Mouse (Mus musculus) kidney, postnatal 0 days (tissue): ENCODE measurements around the gene Vmn1r35. TPM values are rescaled to one million over a fixed set of nuclear protein-coding genes. Genes with fewer than 3 reads are reported as not detected.
"Not testable (repeated sequence)": the region's sequence is repeated elsewhere in the genome, so short reads cannot be mapped to it uniquely, and the experiment has no call there.

Source experiments
- ATAC-seq: fragments of 200-750 bp; cut with Nextera tagmentation; replicated peaks from 2 replicates; pipeline ENCODE4 v1.8.0; 2017; ENCODE audit warnings: low read depth, moderate number of reproducible peaks, moderate TSS enrichment, moderate library complexity; ENCODE audit not compliant: low FRiP score
- DNase-seq: peaks from one replicate; pipeline ENCODE4 v3.0.0-alpha.2; 2016; ENCODE audit warnings: low spot score
- H3K27ac ChIP-seq: fragments of 300-500 bp; sonication (generic); 2 replicates; pipeline ENCODE4 v1.5.1; 2014; ENCODE audit warnings: mild to moderate bottlenecking
- H3K27me3 ChIP-seq: fragments of 300-500 bp; sonication (generic); 2 replicates; pipeline ENCODE4 v1.6.1; 2014; ENCODE audit warnings: low read length, mixed read lengths; ENCODE audit not compliant: insufficient read depth
- H3K36me3 ChIP-seq: fragments of 300-500 bp; sonication (generic); 2 replicates; pipeline ENCODE4 v1.6.1; 2014; ENCODE audit warnings: low read length, mixed read lengths; ENCODE audit not compliant: insufficient read depth
- H3K4me1 ChIP-seq: fragments of 300-500 bp; sonication (generic); replicated peaks from 2 replicates; pipeline ENCODE4 v1.6.1; 2014; ENCODE audit warnings: antibody characterized with exemption, low read length, mixed read lengths; ENCODE audit not compliant: insufficient read depth
- H3K4me2 ChIP-seq: fragments of 300-500 bp; sonication (generic); 2 replicates; pipeline ENCODE4 v1.6.1; 2014; ENCODE audit warnings: mild to moderate bottlenecking, low read length, moderate library complexity, mixed read lengths
- H3K4me3 ChIP-seq: fragments of 300-500 bp; sonication (generic); replicated peaks from 2 replicates; pipeline ENCODE4 v1.5.1; 2014; ENCODE audit warnings: low read depth, low read length
- H3K9ac ChIP-seq: fragments of 300-500 bp; sonication (generic); 2 replicates; pipeline ENCODE4 v1.6.1; 2014; ENCODE audit warnings: low read depth, low read length
- H3K9me3 ChIP-seq: fragments of 300-500 bp; sonication (generic); replicated peaks from 2 replicates; pipeline ENCODE4 v1.6.1; 2016; ENCODE audit warnings: low read length, inconsistent platforms, mixed read lengths
- CTCF ChIP-seq: IDR thresholded peaks from 2 replicates; pipeline ENCODE4 v1.5.1; 2016; ENCODE audit warnings: antibody characterized with exemption, low read depth, mild to moderate bottlenecking, moderate library complexity
- WGBS: fragments of 180-500 bp; shearing (Covaris S2); extraction: QIAGEN DNeasy Blood & Tissue Kit; methylation state at CpG from one replicate; pipeline ENCODE4 v1.1.7; 2014; 5-methylcytosine and 5-hydroxymethylcytosine counted together
- polyA plus RNA-seq: library from polyadenylated mRNA; unstranded; fragments of >200 nt; fragmentation: Nextera tagmentation; extraction: Ambion mirVana; gene quantifications from 2 replicates; pipeline ENCODE4 v1.2.1, GENCODE M21; 2015

The Vmn1r35 gene
- polyA plus RNA-seq = not detected in 2 replicates

- DNase-seq (no peak), ATAC-seq (no peak)
- H3K4me2 ChIP-seq = no peak within 1 kb of the TSS
- no peak for TF ChIP-seq CTCF
- H3K9me3 ChIP-seq = no peaks in the 10 kb centered on the region
- no peak within 1 kb of the TSS for H3K9ac ChIP-seq
- no peak within 1 kb of the TSS for H3K4me3 ChIP-seq
- 81% methylated on average over 3 of the region's 3 CpGs for WGBS
- no peaks in the 10 kb centered on the region for H3K27me3 ChIP-seq
- H3K36me3 ChIP-seq = no peaks in the 10 kb centered on the region
- H3K27ac ChIP-seq = no peak within 1 kb of the TSS
- H3K4me1 ChIP-seq = no peaks in the 10 kb centered on the region
Observed at GRCm38 (mm10) chr6:66685806-66686205, at the start of gene Vmn1r35. Gene Vmn1r35, minus strand, starts transcription at chr6:66685906.

GRCm38 (mm10) chr6:66729082-66729481, 43.4 kb upstream of the Vmn1r35 start, which contains the start of gene Vmn1r37:
Gene Vmn1r37, plus strand, starts transcription at chr6:66729382.
- H3K9me3 ChIP-seq, DNase-seq, H3K4me3 ChIP-seq, H3K9ac ChIP-seq, ATAC-seq, H3K4me2 ChIP-seq, H3K27ac ChIP-seq, H3K27me3 ChIP-seq, H3K4me1 ChIP-seq, H3K36me3 ChIP-seq: not testable (repeated sequence)

- H3K4me2 ChIP-seq, H3K9ac ChIP-seq, H3K4me1 ChIP-seq, H3K4me3 ChIP-seq, H3K27ac ChIP-seq, ATAC-seq, H3K36me3 ChIP-seq, DNase-seq, H3K9me3 ChIP-seq, H3K27me3 ChIP-seq: not testable (repeated sequence)
- 72% methylated on average over 2 of the region's 2 CpGs for WGBS
Observed at GRCm38 (mm10) chr6:66719068-66719467, 33.4 kb upstream of the Vmn1r35 start, which contains the start of gene Vmn1r36. Gene Vmn1r36, minus strand, starts transcription at chr6:66719168.

- Histone ChIP-seq H3K36me3 (no peaks in the 10 kb centered on the region), H3K4me2 (no peak overlapping the region), H3K27ac (no peak overlapping the region), H3K4me1 (no peaks in the 10 kb centered on the region), H3K4me3 (no peak overlapping the region), H3K9me3 (no peaks in the 10 kb centered on the region), H3K9ac (no peak overlapping the region), H3K27me3 (no peaks in the 10 kb centered on the region)
- no peak for DNase-seq
- ATAC-seq = no peak
- WGBS = 83% methylated on average over 3 of the region's 3 CpGs
- no peak for TF ChIP-seq CTCF
Observed at GRCm38 (mm10) chr6:66713854-66714253, 28.1 kb upstream of the Vmn1r35 start.

GRCm38 (mm10) chr6:66708901-66709300, 23.2 kb upstream of the Vmn1r35 start:
- DNase-seq (no peak), ATAC-seq (no peak)
- no peak overlapping the region for H3K27ac ChIP-seq
- H3K4me2 ChIP-seq = no peak overlapping the region
- H3K9me3 ChIP-seq = no peaks in the 10 kb centered on the region
- no peak overlapping the region for H3K9ac ChIP-seq
- no peaks in the 10 kb centered on the region for H3K36me3 ChIP-seq
- TF ChIP-seq CTCF = no peak
- H3K4me1 ChIP-seq = no peaks in the 10 kb centered on the region
- H3K4me3 ChIP-seq = no peak overlapping the region
- no peaks in the 10 kb centered on the region for H3K27me3 ChIP-seq

GRCm38 (mm10) chr6:66643779-66644178, 41.9 kb downstream of the Vmn1r35 start, which contains the start of gene Vmn1r34:
Gene Vmn1r34, minus strand, starts transcription at chr6:66643879.
- 83% methylated on average over 1 of the region's 1 CpGs for WGBS
- ATAC-seq = no peak
- H3K36me3 ChIP-seq = no peaks in the 10 kb centered on the region

More at GRCm38 (mm10) chr6:66643779-66644178, 41.9 kb downstream of the Vmn1r35 start, which contains the start of gene Vmn1r34:
- H3K4me1 ChIP-seq = no peaks in the 10 kb centered on the region
- H3K27me3 ChIP-seq = no peaks in the 10 kb centered on the region
- H3K4me2 ChIP-seq = no peak within 1 kb of the TSS
- no peak within 1 kb of the TSS for H3K4me3 ChIP-seq
- H3K9ac ChIP-seq = no peak within 1 kb of the TSS
- no peak for TF ChIP-seq CTCF
- no peak for DNase-seq
- H3K27ac ChIP-seq = no peak within 1 kb of the TSS
- no peaks in the 10 kb centered on the region for H3K9me3 ChIP-seq

Other genes starting within 250 kb of the Vmn1r35 start
- 68.9 and 69.7 TPM in 2 replicates for gene Mad2l1, start 150.5 kb downstream of the Vmn1r35 start, polyA plus RNA-seq
- gene Vmn1r32, start 125.8 kb downstream of the Vmn1r35 start, polyA plus RNA-seq = not detected in 2 replicates
- not detected in 2 replicates for gene Vmn1r33, start 67.6 kb downstream of the Vmn1r35 start, polyA plus RNA-seq
- gene Vmn1r34, start 42.0 kb downstream of the Vmn1r35 start, polyA plus RNA-seq = not detected in 2 replicates
- gene Vmn1r36, start 33.3 kb upstream of the Vmn1r35 start, polyA plus RNA-seq = not detected in 2 replicates
- not detected in 2 replicates for gene Vmn1r37, start 43.5 kb upstream of the Vmn1r35 start, polyA plus RNA-seq
- not detected in 2 replicates for gene Vmn1r38, start 96.7 kb upstream of the Vmn1r35 start, polyA plus RNA-seq
- not detected in 2 replicates for gene Vmn1r39, start 124.7 kb upstream of the Vmn1r35 start, polyA plus RNA-seq
- gene Gng12, start 210.5 kb upstream of the Vmn1r35 start, polyA plus RNA-seq = 144 and 152 TPM in 2 replicates